Mouse (Mus musculus) embryonic fibroblast, embryonic 13.5 days (primary cell): Measurements from ENCODE around the gene Ddx39b. TPM values are rescaled to one million over a fixed set of nuclear protein-coding genes. Genes with fewer than 3 reads are reported as not detected.

ENCODE experiments used
- H3K27ac ChIP-seq: 2 replicates; pipeline ENCODE4 v1.5.1; 2012; ENCODE audit warnings: low read length, control low read depth, inconsistent platforms; ENCODE audit not compliant: insufficient read depth
- H3K4me1 ChIP-seq: 2 replicates; pipeline ENCODE4 v1.6.1; 2011; ENCODE audit warnings: low read length; ENCODE audit not compliant: control insufficient read depth, insufficient read depth
- H3K4me3 ChIP-seq: 2 replicates; pipeline ENCODE4 v1.5.1; 2011; ENCODE audit warnings: mild to moderate bottlenecking, control low read depth, low read length; ENCODE audit not compliant: insufficient read depth
- CTCF ChIP-seq: IDR thresholded peaks from 2 replicates; pipeline ENCODE4 v1.5.1; 2011; ENCODE audit warnings: mild to moderate bottlenecking, control low read depth, low read length, moderate library complexity, borderline replicate concordance; ENCODE audit not compliant: insufficient read depth
- POLR2A ChIP-seq: IDR thresholded peaks from 2 replicates; pipeline ENCODE4 v1.6.1; 2011; ENCODE audit warnings: low read depth, mild to moderate bottlenecking, control low read depth, low read length, moderate library complexity
- polyA plus RNA-seq: library from polyadenylated mRNA; stranded (reverse); fragments of >200 nt; gene quantifications from 2 replicates; pipeline ENCODE4 v1.2.4, GENCODE M21; 2011; ENCODE audit warnings: low read depth; ENCODE audit not compliant: missing spikeins, insufficient read length

Gene Ddx39b
- polyA plus RNA-seq, 1 experiment = 227 TPM

DNA sequence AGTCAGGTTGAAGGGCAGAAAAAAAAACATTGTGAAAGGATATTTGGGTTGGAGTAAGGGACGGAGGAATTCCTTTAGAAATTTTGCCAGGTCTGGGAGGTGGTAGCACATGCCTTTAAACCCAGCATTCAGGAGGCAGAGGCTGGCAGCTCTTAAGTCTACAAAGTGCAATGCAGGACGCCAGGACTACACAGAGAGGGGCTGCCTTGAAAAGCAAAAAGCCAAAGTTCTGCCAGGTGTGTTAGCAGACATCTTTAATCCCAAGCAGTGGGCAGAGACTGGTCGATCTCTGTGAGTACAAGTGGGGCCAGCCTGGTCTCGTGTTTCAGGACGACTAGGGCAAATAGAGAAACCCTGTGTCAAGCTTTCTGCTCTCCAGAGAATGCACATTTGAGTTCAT lies 10.4 kb downstream of the Ddx39b start:
- Histone ChIP-seq H3K4me3 (no peak overlapping the region), H3K4me1 (no peaks in the 10 kb centered on the region), H3K27ac (no peak overlapping the region)
- TF ChIP-seq POLR2A = no peak
- no peak for TF ChIP-seq CTCF

- no peaks in the 10 kb centered on the region for H3K4me1 ChIP-seq
- TF ChIP-seq POLR2A (no peak; the same call in 1 of the 2 replicates), CTCF (no peak)
- no peak overlapping the region for H3K4me3 ChIP-seq
- no peak overlapping the region for H3K27ac ChIP-seq
Measured at GRCm38 (mm10) chr17:35252619-35253292, 11.2 kb downstream of the Ddx39b start.

GRCm38 (mm10) chr17:35253293-35254093 lies 11.9 kb downstream of the Ddx39b start:
- Histone ChIP-seq H3K4me3 (no peak overlapping the region), H3K27ac (no peak overlapping the region)
- TF ChIP-seq POLR2A = no peak
- TF ChIP-seq CTCF = no peak

GRCm38 (mm10) chr17:35254241-35255098 lies 12.9 kb downstream of the Ddx39b start:
- TF ChIP-seq CTCF (peak; percentile 80; the same call in 1 of the 2 replicates), POLR2A (no peak)

More at GRCm38 (mm10) chr17:35253293-35254093, 11.9 kb downstream of the Ddx39b start:
- no peaks in the 10 kb centered on the region for H3K4me1 ChIP-seq

GRCm38 (mm10) chr17:35255301-35255700 lies 13.8 kb downstream of the Ddx39b start:
- TF ChIP-seq CTCF (no peak), POLR2A (no peak)
- no peak overlapping the region for H3K27ac ChIP-seq
- H3K4me1 ChIP-seq = no peaks in the 10 kb centered on the region
- no peak overlapping the region for H3K4me3 ChIP-seq

More at GRCm38 (mm10) chr17:35254241-35255098, 12.9 kb downstream of the Ddx39b start:
- H3K4me3 ChIP-seq = no peak overlapping the region
- no peak overlapping the region for H3K27ac ChIP-seq
- no peaks in the 10 kb centered on the region for H3K4me1 ChIP-seq

GRCm38 (mm10) chr17:35255704-35256103 lies 14.2 kb downstream of the Ddx39b start:
- no peak overlapping the region for H3K27ac ChIP-seq
- no peaks in the 10 kb centered on the region for H3K4me1 ChIP-seq
- H3K4me3 ChIP-seq = no peak overlapping the region
- TF ChIP-seq CTCF = no peak
- no peak for TF ChIP-seq POLR2A

- H3K27ac ChIP-seq = no peak overlapping the region
- no peak for TF ChIP-seq CTCF
- TF ChIP-seq POLR2A = no peak
- no peak overlapping the region for H3K4me3 ChIP-seq
- no peaks in the 10 kb centered on the region for H3K4me1 ChIP-seq
Measured at GRCm38 (mm10) chr17:35257378-35257777, 15.8 kb downstream of the Ddx39b start.

- Histone ChIP-seq H3K27ac (no peak overlapping the region), H3K4me1 (no peaks in the 10 kb centered on the region), H3K4me3 (peak overlapping the region; percentile 30; the same call in 1 of the 2 replicates)
- TF ChIP-seq POLR2A = no peak
- TF ChIP-seq CTCF = 0 out of 2 replicates have a peak, but pooled peaks have one; percentile 32
Measured at GRCm38 (mm10) chr17:35257824-35258491, 16.4 kb downstream of the Ddx39b start.
